Mouse (Mus musculus) embryonic fibroblast, embryonic 13.5 days (primary cell): ENCODE results near the gene Trim30c.

Experiments
- CTCF ChIP-seq: IDR thresholded peaks from 2 replicates; pipeline ENCODE4 v1.5.1; 2011; ENCODE audit warnings: mild to moderate bottlenecking, control low read depth, low read length, moderate library complexity, borderline replicate concordance; ENCODE audit not compliant: insufficient read depth
- POLR2A ChIP-seq: IDR thresholded peaks from 2 replicates; pipeline ENCODE4 v1.6.1; 2011; ENCODE audit warnings: low read depth, mild to moderate bottlenecking, control low read depth, low read length, moderate library complexity

DNA sequence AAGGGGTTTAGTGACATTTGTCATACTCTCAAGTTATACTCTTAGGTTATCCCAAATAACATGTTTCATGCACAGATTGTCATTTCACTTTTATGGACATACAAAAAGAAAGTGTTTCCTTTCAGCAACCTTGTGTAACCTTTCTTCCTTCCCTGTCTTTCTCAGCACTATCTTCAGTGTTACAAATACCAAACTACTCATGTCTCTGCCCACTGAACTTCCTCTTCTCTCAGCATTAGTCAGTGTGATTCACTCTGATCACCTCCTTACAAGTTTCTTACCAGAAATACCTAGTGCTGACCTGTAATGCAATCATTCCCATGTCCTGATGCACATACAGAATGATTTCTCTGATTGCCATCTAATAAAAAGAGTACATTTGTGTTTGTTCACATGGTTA lies 34.3 kb downstream of the Trim30c start:
- TF ChIP-seq POLR2A = no peak
- TF ChIP-seq CTCF = no peak
